Mouse (Mus musculus) neural tube, embryonic 15.5 days (tissue): ENCODE results near the gene Gps2. TPM values are rescaled to one million over a fixed set of nuclear protein-coding genes. Genes with fewer than 3 reads are reported as not detected.

Experiments used
- ATAC-seq: fragments of 200-750 bp; cut with Nextera tagmentation; 2 replicates; pipeline ENCODE4 v1.8.0; 2017; ENCODE audit warnings: mild to moderate bottlenecking, moderate TSS enrichment, moderate library complexity; ENCODE audit not compliant: low FRiP score
- H3K27ac ChIP-seq: fragments of 300-500 bp; sonication (generic); replicated peaks from 2 replicates; pipeline ENCODE4 v1.5.1; 2015; ENCODE audit warnings: mild to moderate bottlenecking, inconsistent platforms
- H3K27me3 ChIP-seq: fragments of 300-500 bp; sonication (generic); replicated peaks from 2 replicates; pipeline ENCODE4 v1.6.1; 2015; ENCODE audit warnings: inconsistent platforms
- H3K36me3 ChIP-seq: fragments of 300-500 bp; sonication (generic); 2 replicates; pipeline ENCODE4 v1.6.1; 2015; ENCODE audit warnings: inconsistent platforms
- H3K4me1 ChIP-seq: fragments of 300-500 bp; sonication (generic); 2 replicates; pipeline ENCODE4 v1.6.1; 2015; ENCODE audit warnings: inconsistent platforms
- H3K4me2 ChIP-seq: fragments of 300-500 bp; sonication (generic); 2 replicates; pipeline ENCODE4 v1.6.1; 2015; ENCODE audit warnings: inconsistent platforms, mild to moderate bottlenecking, moderate library complexity
- H3K4me3 ChIP-seq: fragments of 300-500 bp; sonication (generic); replicated peaks from 2 replicates; pipeline ENCODE4 v1.5.1; 2015; ENCODE audit warnings: mild to moderate bottlenecking, inconsistent platforms
- H3K9ac ChIP-seq: fragments of 300-500 bp; sonication (generic); replicated peaks from 2 replicates; pipeline ENCODE4 v1.6.1; 2015; ENCODE audit warnings: mild to moderate bottlenecking, inconsistent platforms
- H3K9me3 ChIP-seq: fragments of 300-500 bp; sonication (generic); replicated peaks from 2 replicates; pipeline ENCODE4 v1.6.1; 2016; ENCODE audit warnings: inconsistent platforms
- WGBS: fragments of 180-500 bp; shearing (Covaris S2); methylation state at CpG from one replicate; pipeline ENCODE4 v1.1.7; 2015; ENCODE audit warnings: mixed read lengths; 5-methylcytosine and 5-hydroxymethylcytosine counted together
- polyA plus RNA-seq: library from polyadenylated mRNA; unstranded; fragments of >200 nt; fragmentation: Nextera tagmentation; extraction: Ambion mirVana; gene quantifications from 2 replicates; pipeline ENCODE4 v1.2.1, GENCODE M21; 2015

Gene Gps2
- polyA plus RNA-seq, result 63.1 and 64.7 TPM in 2 replicates

GRCm38 (mm10) chr11:69913554-69914371 is at the start of gene Gps2:
Gene Gps2, plus strand, starts transcription at chr11:69913888.
- peaks cover 87% of the 10 kb centered on the region for H3K36me3 ChIP-seq
- 2% methylated on average over 61 of the region's 61 CpGs for WGBS

DNA sequence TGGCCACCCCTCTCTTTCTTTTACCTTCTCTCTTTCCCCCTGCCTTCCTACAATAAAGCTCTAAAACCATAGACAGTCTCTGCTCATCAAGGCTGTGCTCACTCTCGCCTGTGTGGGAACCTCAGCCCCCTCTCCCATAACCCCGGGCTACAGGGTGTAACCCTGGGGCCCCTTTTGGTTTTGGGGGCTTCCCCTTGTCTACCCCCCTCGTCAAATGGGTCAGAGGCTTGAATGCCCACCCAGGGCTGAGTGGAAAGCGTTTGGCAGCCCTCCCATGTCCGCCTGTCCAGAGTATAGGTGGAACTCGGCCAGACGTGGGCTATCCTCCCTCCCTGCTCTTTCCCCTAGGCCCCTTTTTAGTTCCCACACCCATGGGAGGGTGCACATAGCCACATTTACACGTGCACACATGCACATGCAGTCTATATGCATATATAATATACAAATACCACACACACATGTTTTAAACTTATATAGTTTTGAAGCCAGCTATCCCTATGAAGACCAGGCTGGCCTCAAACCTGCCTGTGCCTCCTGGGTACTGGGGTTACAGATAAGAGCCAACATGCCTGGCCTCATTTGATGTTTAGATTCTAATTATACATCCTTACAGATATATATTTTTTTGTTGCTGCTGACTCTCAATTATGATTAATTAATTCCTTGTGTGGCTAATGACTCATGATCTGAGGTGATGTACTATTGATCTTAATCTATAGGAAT is 49.4 kb upstream of the Gps2 start:
- H3K27ac ChIP-seq, result no peak overlapping the region
- no peaks in the 10 kb centered on the region for H3K4me1 ChIP-seq
- peaks cover 1% of the 10 kb centered on the region for H3K27me3 ChIP-seq
- no peak overlapping the region for H3K4me3 ChIP-seq
- H3K4me2 ChIP-seq, result no peak overlapping the region
- no peaks in the 10 kb centered on the region for H3K9me3 ChIP-seq
- no peaks in the 10 kb centered on the region for H3K36me3 ChIP-seq
- WGBS, result 48% methylated on average over 8 of the region's 8 CpGs
- ATAC-seq, result no peak
- no peak overlapping the region for H3K9ac ChIP-seq

More at GRCm38 (mm10) chr11:69913554-69914371, at the start of gene Gps2:
- Histone ChIP-seq H3K27ac (peak within 1 kb of the TSS; percentile 94), H3K4me1 (peaks cover 43% of the 10 kb centered on the region), H3K9ac (peak within 1 kb of the TSS; percentile 82), H3K4me2 (peak within 1 kb of the TSS; percentile 99), H3K4me3 (peak within 1 kb of the TSS; percentile 92), H3K27me3 (no peaks in the 10 kb centered on the region), H3K9me3 (no peaks in the 10 kb centered on the region)
- ATAC-seq, result peak; percentile 91

- ATAC-seq, result no peak
- Histone ChIP-seq H3K27me3 (no peaks in the 10 kb centered on the region; the same call in 1 of the 2 replicates), H3K4me2 (no peak overlapping the region), H3K36me3 (no peaks in the 10 kb centered on the region), H3K9ac (no peak overlapping the region), H3K4me1 (no peaks in the 10 kb centered on the region), H3K4me3 (no peak overlapping the region), H3K27ac (no peak overlapping the region), H3K9me3 (no peaks in the 10 kb centered on the region)
- WGBS, result 72% methylated on average over 9 of the region's 9 CpGs
Measured at GRCm38 (mm10) chr11:69865561-69865960, 48.1 kb upstream of the Gps2 start.

GRCm38 (mm10) chr11:69867335-69867734 is 46.4 kb upstream of the Gps2 start:
- no peak overlapping the region for H3K4me2 ChIP-seq

DNA sequence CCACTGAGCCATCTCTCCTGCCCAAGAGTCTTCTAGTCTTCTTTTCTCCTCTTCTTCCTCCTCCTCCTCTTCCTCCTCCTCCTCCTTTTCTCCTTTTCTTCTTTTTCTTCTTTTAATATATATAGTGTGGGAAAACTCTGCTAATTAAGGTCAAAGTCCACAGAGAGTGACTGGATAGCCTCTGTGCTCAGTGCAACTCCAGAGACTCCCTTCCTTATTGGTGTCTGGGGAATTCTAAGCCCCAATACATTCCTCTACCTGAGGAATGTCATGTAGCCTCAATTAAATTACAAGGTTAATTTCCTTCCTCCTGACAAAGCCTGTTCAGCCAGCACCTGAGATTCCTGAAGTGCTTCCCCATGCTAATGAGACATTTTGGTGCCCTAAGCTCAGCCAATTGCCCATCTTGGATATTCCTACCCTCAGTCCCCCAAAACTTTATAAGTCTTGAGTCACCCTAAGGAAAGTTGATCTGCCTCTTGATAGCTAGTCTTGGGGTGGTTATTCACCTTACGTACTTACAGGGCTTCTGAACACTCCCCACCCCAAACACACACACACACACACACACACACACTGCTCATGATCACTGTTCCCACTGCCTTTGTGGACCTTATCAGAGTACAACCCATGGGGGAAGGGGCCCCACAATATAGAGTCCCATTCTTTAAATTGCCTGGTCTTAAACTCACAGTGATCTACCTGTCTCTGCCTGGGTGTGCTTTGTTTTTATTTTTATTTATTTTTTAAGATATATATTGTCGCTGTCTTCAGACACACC is 43.2 kb upstream of the Gps2 start:
- Histone ChIP-seq H3K27me3 (no peaks in the 10 kb centered on the region; the same call in 1 of the 2 replicates), H3K4me2 (no peak overlapping the region), H3K36me3 (no peaks in the 10 kb centered on the region), H3K27ac (no peak overlapping the region), H3K9ac (no peak overlapping the region), H3K4me3 (no peak overlapping the region), H3K4me1 (no peaks in the 10 kb centered on the region), H3K9me3 (no peaks in the 10 kb centered on the region)
- ATAC-seq, result no peak
- 91% methylated on average over 2 of the region's 2 CpGs for whole genome bisulfite sequencing

More at GRCm38 (mm10) chr11:69867335-69867734, 46.4 kb upstream of the Gps2 start:
- 73% methylated on average over 9 of the region's 9 CpGs for WGBS
- H3K4me1 ChIP-seq, result no peaks in the 10 kb centered on the region
- H3K27me3 ChIP-seq, result no peaks in the 10 kb centered on the region; the same call in 1 of the 2 replicates
- H3K27ac ChIP-seq, result no peak overlapping the region
- H3K4me3 ChIP-seq, result no peak overlapping the region
- no peaks in the 10 kb centered on the region for H3K36me3 ChIP-seq
- no peaks in the 10 kb centered on the region for H3K9me3 ChIP-seq
- no peak overlapping the region for H3K9ac ChIP-seq
- no peak for ATAC-seq

- WGBS, result 92% methylated on average over 7 of the region's 7 CpGs
- Histone ChIP-seq H3K4me3 (no peak overlapping the region), H3K36me3 (no peaks in the 10 kb centered on the region), H3K4me2 (no peak overlapping the region), H3K4me1 (peaks cover 2% of the 10 kb centered on the region), H3K27me3 (no peaks in the 10 kb centered on the region; the same call in 1 of the 2 replicates), H3K9me3 (no peaks in the 10 kb centered on the region), H3K27ac (no peak overlapping the region), H3K9ac (no peak overlapping the region)
- no peak for ATAC-seq
Measured at GRCm38 (mm10) chr11:69871822-69872221, 41.9 kb upstream of the Gps2 start.

DNA sequence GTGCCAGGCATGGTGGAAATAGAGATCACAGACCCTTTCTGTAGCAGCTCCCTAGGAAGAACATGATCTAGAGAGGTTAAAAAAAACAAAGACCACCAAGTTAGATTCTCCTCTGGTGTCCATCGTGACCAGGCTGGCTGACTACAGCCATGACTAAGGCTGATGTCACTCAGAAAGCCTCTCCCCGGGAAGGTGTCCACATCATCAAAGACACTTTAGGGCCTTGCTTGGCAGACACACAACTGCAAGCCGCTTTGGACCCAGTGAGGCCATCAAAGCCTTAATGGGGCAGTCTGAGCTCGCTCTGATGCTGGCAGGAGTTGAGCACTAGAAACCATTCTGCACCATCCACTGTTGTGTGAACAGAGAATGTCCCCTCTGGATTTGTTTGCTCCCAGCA is 41.2 kb upstream of the Gps2 start:
- Histone ChIP-seq H3K27me3 (no peaks in the 10 kb centered on the region), H3K27ac (no peak overlapping the region), H3K9ac (no peak overlapping the region), H3K4me1 (peaks cover 5% of the 10 kb centered on the region), H3K36me3 (no peaks in the 10 kb centered on the region), H3K9me3 (no peaks in the 10 kb centered on the region), H3K4me2 (no peak overlapping the region), H3K4me3 (no peak overlapping the region)
- 79% methylated on average over 4 of the region's 4 CpGs for WGBS
- ATAC-seq, result no peak

GRCm38 (mm10) chr11:69876186-69876585 is 37.5 kb upstream of the Gps2 start:
- Histone ChIP-seq H3K9ac (no peak overlapping the region), H3K4me1 (peaks cover 32% of the 10 kb centered on the region), H3K9me3 (no peaks in the 10 kb centered on the region), H3K4me3 (no peak overlapping the region), H3K36me3 (no peaks in the 10 kb centered on the region), H3K4me2 (no peak overlapping the region), H3K27ac (no peak overlapping the region), H3K27me3 (peaks cover 8% of the 10 kb centered on the region; the same call in 1 of the 2 replicates)
- WGBS, result 72% methylated on average over 7 of the region's 7 CpGs
- ATAC-seq, result no peak

DNA sequence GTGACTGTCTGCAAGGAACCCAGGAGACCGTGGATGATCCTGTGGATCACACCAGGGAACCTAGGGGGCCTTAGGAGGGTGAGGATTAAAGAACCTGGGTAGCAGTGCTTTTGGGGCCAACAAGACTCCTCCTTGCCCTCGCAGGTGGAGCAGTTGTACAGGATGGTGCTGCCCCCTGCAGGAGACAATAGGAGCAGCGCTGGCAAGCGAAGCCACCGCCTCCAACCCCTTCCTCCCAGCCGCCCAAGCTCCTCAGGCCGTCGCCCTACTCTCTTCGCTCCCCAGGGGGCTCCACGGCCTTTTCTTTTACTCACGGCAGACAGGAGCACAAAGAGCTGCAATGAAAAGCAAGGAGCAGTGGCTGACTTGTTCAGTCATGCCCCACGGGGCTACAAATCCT is 36.8 kb upstream of the Gps2 start:
- ATAC-seq, result peak; percentile 37; the same call in 1 of the 2 replicates
- Histone ChIP-seq H3K36me3 (no peaks in the 10 kb centered on the region), H3K27ac (no peak overlapping the region), H3K9me3 (no peaks in the 10 kb centered on the region), H3K4me3 (peak overlapping the region; percentile 14; the same call in 1 of the 2 replicates), H3K4me1 (peaks cover 38% of the 10 kb centered on the region), H3K27me3 (peaks cover 8% of the 10 kb centered on the region; the same call in 1 of the 2 replicates), H3K4me2 (peak overlapping the region; percentile 41), H3K9ac (no peak overlapping the region)
- 3% methylated on average over 12 of the region's 12 CpGs for WGBS

DNA sequence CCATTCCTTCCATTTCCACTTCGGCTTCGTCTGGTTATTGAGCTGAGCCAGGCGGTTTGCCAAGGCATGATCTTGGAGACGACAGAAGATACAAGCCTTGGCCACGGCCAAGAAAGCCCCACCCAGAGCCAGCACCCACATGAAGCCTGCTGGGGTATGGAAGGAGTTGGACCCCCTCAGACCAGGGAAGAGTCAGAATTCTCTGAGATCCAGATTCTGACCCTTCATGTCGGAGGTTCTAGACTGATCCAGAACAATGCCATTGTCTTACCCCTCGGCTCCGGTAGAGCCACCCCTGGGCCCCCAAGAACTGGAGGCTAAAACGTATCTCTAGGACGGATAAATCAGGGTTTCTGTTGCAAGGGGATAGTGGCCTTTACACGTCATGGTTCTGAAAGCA is 35.8 kb upstream of the Gps2 start, which contains the start of gene Tmem95:
Gene Tmem95 (minus strand): TSS at position 141 of the 400 bp plus-strand sequence.
- ATAC-seq, result no peak
- Histone ChIP-seq H3K27me3 (peaks cover 8% of the 10 kb centered on the region; the same call in 1 of the 2 replicates), H3K4me1 (peaks cover 39% of the 10 kb centered on the region), H3K27ac (no peak within 1 kb of the TSS), H3K9ac (no peak within 1 kb of the TSS), H3K36me3 (no peaks in the 10 kb centered on the region), H3K4me3 (peak within 1 kb of the TSS; percentile 14; the same call in 1 of the 2 replicates), H3K4me2 (peak within 1 kb of the TSS; percentile 41), H3K9me3 (no peaks in the 10 kb centered on the region)
- 89% methylated on average over 11 of the region's 11 CpGs for WGBS

GRCm38 (mm10) chr11:69878399-69878798 is 35.3 kb upstream of the Gps2 start:
- Histone ChIP-seq H3K4me3 (no peak overlapping the region), H3K9me3 (no peaks in the 10 kb centered on the region), H3K27me3 (peaks cover 8% of the 10 kb centered on the region; the same call in 1 of the 2 replicates), H3K4me1 (peaks cover 39% of the 10 kb centered on the region), H3K27ac (no peak overlapping the region), H3K4me2 (no peak overlapping the region), H3K36me3 (no peaks in the 10 kb centered on the region), H3K9ac (no peak overlapping the region)
- no peak for ATAC-seq
- 82% methylated on average over 3 of the region's 3 CpGs for WGBS
